Mouse (Mus musculus): ENCODE measurements at regions not wholly inside any gene's neighbourhood (a gene's known extent, or its start where the extent isn't known, plus 50 kb on each side); places are given as distances from the start of the nearest gene placed in this dataset.

DNA sequence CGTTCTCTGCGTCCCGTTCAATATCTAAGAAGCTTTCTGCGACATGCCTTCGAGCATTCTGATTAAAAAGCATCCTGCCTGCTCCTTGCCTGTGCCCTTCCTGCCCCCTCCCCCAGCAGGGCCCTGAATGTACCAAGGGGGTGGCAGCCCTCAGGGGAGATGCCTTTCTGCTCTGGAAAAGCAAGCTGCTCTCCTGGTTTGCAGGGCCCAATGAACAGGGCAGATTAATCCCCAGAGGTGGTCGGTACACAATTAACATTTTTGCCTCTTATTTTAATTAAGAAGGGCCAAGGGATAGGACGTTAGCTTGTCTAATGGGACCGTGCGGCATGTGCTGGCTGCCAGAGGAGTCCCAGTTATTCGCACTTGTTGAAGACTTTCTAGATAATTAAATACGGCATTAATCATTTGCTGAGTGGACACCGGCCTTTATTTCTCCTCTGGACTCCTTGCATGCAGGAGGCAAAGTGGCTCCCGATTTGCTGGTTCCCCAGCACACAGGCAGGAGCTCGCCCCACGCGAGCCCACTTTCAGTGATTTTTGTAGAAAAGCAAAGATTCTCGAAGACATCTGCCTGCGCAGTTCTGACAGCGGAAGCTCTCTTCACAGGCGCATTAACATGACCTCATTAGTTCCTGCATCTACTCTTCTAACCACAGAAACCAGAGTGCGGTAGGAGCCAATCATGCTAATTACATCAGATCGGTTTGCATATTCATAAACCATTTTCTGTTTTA, 336.8 kb upstream of the 4930535I16Rik start:
- no peak for DNase-seq (ENCODE audit: low read depth, low spot score)

- no peak for DNase-seq (ENCODE audit: low read depth, low spot score)
Observed at GRCm38 (mm10) chr4:124241600-124241999, 323.8 kb upstream of the 4930535I16Rik start.

DNA sequence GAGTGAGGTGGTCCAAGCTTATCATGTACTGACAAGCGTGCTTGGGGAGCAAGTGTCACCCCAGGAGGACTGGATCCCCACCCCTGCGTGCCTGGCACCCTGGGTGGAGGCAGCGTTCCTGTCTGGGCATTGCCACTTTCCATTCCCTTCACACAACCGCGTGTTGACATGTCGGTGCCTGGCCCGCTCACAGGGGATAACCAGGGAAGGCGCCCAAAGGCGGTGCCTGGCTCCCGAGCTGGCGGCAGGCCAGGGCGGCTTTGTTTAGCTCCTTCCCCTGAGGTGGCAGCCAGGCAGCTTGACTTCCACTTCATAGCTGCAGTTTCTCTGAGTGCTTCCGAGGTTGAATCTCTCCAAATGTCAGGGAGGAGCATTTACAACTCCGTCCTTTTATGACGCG, 318.7 kb upstream of the 4930535I16Rik start:
- DNase-seq (ENCODE audit: low read depth, low spot score): no peak

GRCm38 (mm10) chr4:124228537-124228936, 310.7 kb upstream of the 4930535I16Rik start:
- peak; percentile 9 for DNase-seq (ENCODE audit: low read depth, low spot score)

DNA sequence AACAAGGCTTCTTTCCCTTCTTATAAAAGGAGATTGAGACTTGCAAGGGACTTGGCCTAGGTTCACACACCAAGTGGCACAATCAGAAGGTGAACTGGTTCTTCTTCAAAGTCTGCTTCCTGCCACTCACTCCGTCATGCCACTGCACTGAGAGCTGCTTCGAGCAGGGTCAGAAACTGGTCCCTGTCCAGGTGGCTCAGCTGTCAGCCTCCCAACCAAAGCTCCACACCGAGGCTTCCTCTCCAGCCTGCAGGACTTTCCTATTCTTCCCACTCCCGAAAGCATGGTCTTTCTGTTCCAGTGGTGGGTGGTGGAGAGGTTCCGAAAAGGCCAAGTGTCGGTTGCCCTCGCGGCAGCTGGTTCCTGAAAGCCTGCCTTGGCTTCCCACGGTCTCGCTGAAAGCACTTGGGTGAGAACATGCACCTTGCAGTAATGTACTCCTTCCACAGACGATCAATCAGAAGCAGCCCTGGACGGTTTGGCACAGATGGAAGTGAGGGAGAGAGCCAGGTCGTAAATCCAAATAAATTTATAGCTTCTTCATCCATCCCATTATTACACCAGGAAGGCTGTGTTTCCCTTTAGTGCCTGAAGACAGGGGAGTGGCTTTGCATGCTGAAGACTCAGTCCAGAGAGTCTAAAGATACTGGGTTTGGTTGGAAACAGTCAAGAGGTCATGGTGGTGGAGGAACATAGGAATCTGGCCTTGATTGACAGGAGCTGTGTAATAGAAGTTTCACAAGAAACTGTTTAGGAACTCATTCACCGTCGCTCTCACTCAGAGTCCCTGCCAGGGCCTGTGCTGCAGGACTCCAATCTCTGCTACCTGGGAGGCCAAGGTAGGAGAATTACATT, 306.1 kb upstream of the 4930535I16Rik start:
- no peak for DNase-seq (ENCODE audit: low read depth, low spot score)

DNA sequence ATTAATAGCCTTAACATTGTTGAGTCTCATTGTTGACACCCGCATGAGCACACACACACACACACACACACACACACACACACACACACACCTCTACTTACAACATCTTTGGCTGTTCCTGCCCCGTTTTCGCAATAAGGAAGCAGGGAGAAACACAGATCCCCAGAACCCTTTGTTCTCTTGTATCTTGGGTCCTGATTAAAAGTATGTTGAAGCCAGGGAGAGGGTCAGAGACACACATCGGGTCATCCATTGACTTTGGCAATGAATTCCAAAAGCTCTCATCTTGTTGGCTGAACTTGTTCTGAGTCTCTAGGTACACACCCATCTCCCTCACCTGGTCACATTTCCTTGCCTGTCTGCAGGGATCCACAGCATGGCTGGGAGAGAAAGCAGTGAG, 303.9 kb upstream of the 4930535I16Rik start:
- no peak for DNase-seq (ENCODE audit: low read depth, low spot score)

DNA sequence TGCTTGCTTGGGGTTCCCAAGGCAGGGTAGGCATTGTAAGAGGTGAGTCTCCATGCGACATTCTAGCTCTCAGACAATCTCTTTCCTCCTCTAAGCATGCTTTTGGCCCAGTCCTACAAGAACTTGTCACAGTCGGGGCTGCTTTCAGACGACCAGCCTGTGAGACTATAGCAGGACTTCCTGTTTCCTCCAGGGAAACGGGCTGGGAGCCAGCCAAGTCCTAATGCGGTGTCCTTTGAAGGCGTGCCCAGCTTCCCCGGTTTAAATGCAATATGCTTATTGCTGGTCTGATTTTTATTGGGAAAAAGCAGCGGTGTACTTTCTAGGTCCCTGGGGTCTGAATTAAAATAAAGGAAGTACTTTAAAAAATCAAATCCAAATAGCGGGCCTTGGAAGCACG, 299.4 kb upstream of the 4930535I16Rik start:
- peak; percentile 7 for DNase-seq (ENCODE audit: low read depth, low spot score)

- no peak for DNase-seq (ENCODE audit: low read depth, low spot score)
Observed at GRCm38 (mm10) chr4:124216351-124216750, 298.5 kb upstream of the 4930535I16Rik start.

- DNase-seq (ENCODE audit: low read depth, low spot score): no peak
Observed at GRCm38 (mm10) chr4:124215077-124215476, 297.3 kb upstream of the 4930535I16Rik start.

DNA sequence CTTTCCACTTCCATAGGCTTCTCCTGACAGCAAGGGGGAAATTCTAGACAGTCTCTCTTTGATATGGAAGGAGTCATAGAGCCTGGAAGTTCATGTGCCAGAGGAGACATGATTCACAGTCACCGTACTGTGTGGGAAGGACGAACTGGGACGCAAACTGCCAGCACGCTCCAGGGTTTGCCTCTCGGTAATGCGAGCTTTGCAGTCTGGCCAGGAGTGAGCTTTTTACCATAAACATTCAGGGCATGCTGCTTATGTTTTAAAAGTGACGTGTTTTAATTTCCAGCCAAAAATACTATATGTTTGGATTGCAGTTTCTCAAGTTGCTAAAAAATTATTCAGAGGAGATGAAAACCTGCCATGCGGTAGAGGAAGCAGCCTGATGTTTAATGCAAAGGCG, 292.3 kb upstream of the 4930535I16Rik start:
- no peak for DNase-seq (ENCODE audit: low read depth, low spot score)

DNA sequence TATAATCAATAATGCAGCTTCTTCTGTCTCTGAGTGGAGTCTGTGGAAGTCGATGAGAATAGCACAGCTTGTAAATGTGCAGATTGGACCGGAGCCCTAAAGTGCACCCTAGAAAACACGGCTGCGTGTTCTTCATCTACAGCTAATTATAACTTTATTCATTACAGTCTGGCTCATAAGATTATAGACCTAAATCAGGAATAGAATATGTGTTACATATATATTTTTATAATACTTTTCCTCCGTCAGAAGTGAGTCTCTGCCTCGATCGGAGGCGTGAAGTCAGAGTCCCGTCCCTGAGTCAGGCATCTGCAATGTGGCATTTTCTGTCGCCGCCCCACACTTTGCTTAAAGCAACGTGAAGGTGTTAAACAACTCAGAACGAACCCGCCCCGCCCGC, 288.7 kb upstream of the 4930535I16Rik start:
- DNase-seq (ENCODE audit: low read depth, low spot score): no peak

DNA sequence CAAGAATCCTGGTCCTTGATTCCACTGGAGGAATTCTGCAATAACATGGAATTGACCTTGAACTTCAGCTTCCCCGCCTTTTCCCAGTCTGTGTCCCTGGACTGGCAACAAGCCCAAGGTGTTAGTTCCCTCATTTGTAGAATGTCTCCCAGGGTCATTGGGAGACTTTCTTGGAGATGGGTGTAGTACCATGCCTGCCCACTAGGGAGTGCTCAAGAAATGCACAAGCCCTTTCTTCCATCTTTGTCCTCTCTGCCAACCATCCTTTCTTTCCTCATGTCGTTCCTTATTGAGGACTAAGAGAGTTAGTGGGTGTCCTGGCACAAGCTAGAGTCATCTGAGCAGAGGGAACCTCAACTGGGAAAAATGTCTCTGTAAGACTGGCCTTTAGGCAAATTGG, 285.9 kb upstream of the 4930535I16Rik start:
- no peak for DNase-seq (ENCODE audit: low read depth, low spot score)

GRCm38 (mm10) chr4:124199884-124200844, 282.3 kb upstream of the 4930535I16Rik start:
- DNase-seq (ENCODE audit: low read depth, low spot score): no peak

- no peak for DNase-seq (ENCODE audit: low read depth, low spot score)
Observed at GRCm38 (mm10) chr4:124198832-124199231, 281.0 kb upstream of the 4930535I16Rik start.

DNA sequence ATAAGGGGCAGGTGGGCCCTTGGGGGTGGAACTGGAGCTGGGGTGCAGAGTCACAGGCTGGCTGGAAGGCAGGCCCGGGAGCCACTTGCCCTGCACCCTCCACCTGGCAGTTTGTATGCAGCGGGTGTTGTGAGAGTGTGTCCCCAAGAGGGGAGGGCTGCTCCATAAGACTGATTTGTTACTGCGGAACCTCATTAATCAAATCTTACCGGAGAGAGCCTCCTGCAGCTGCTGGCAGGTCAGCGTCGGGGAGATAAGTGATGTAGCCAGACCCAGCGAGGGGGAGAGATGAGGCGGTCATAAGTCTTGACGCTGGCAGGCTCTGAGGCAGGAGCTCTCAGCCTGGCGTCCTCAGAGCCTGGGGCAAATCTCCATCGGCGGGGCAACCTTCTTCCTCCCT, 278.9 kb upstream of the 4930535I16Rik start:
- DNase-seq (ENCODE audit: low read depth, low spot score): no peak

DNA sequence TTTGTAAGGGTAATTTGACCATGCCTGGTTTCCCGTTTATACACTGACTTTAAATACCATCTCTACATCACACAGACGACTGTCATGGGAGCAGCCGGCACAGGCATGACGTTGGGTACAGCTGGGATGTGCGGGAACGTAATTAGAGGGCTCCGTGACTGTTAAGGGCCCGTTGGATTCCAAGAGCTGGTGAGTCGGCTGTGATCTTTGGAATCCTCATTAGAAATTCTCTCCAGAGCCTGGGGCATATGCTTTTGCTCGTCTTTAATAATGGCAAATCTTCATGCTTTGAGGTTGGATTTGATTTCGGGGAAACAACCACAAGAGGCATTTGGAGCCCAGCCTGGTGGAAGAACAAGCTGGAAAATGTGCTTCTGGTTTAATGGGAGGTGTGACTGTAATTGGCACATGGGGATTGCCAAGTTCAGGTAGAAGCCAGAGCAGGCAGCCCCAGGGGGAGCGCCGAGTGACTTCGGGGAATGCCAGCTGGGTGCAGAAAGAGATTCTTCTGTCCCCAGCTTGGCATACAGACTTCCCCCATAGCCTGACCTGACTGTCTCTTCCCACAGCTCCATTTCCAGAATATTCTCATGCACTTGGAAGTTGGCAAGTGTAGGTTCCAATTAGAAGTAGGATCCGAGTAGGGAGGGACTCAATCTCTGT, 275.4 kb upstream of the 4930535I16Rik start:
- DNase-seq (ENCODE audit: low read depth, low spot score): no peak

DNA sequence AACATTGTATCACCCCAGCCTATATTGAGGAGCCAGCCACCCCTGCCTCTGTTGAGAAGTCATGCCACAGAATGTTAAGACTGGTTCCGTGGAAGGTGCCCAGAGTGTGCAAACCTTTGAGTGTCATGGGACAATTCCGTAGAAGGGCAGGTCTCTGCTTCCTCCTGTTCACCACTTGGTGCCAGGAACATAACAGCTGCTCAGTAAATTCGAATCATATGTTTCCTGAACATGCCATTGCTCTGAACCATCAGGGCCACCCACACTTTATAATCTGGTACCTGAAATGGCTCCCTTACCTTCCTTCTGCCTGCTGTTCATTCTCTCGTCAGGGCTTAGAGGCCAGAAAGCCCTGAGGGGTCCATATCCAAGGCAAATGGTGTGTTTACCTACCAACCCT, 273.0 kb upstream of the 4930535I16Rik start:
- DNase-seq (ENCODE audit: low read depth, low spot score): no peak

DNA sequence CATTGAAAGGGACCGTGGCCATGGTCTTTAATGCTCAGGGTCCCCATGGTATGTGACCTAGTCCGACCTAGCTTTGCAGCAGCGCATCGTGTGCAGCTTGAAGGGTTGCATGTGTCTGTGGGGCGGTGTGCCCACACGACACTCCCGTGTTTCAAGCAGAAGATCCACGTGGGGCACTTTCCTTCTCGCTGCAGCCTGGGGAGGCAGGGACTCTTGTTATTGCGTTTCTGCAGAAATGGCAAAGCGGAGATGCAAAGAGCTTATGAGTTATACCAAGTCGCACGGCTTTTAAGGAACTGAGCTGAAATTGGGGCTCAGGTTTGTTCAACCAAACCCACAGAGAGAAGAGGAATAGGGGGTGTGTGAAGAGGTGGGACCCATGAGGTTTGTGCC, 272.2 kb upstream of the 4930535I16Rik start:
- DNase-seq (ENCODE audit: low read depth, low spot score): no peak

DNA sequence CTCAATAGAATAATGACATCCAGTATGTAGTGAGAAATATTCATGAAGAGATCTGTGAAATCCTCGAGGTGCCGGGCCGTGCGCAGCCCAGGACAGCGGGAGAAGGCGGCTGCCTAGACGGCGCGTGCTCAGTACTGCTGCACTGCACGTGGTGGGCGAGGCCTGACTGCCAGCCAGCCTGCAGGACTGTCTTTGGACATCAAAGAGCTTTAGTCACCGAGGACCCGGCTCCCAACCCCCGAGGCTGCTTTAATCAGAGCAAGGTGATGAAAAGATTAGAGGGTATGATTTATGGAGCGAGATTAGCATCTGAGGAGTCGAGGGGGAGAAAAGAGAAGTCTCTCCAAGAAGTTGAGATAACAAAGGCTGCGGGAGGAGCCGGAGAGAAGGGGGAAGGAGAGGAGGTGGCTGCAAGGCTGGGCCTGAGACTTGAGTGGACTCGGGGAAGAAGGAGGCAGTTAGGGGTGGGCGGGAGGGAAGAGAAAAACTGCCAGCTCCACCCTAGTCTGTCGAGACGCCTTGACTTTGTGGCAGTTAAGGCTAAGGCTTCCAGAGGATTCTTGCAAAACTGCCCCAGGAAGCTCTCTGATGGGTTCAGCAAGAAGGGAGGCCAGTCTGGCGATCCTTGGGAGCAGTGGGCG, 271.6 kb upstream of the 4930535I16Rik start:
- DNase-seq (ENCODE audit: low read depth, low spot score): no peak

GRCm38 (mm10) chr4:124187108-124187507, 269.3 kb upstream of the 4930535I16Rik start:
- DNase-seq (ENCODE audit: low read depth, low spot score): no peak

GRCm38 (mm10) chr4:124181335-124181734, 263.5 kb upstream of the 4930535I16Rik start:
- DNase-seq (ENCODE audit: low read depth, low spot score): no peak

All from skeletal muscle tissue, adult 2 months (tissue).